Mouse (Mus musculus): Measurements from ENCODE around the gene Dcbld2.

Gene Dcbld2

DNA sequence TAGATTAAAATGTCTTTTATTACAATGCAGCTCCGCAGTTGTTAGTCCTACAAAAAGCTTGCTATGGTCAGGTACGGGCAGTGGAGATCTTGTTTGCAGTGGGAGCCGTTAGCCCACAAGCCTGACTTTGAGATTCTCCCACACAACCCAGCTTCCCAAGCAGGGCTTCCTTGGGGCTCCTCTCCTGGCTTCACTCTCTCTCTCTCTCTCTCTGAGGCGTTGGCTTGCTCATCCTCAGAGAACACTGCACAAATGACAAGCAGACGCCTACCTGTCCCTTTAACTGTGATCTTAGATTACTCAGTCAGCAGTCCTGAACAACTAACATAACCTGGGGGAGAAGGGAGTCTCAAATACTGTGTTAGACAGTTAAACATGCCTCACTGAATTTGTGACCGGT lies 79.6 kb downstream of the Dcbld2 start:
- peak in 1 of 2 experiments; percentile 31 for DNase-seq (ENCODE audit: low spot score in 2 of 2)

DNA sequence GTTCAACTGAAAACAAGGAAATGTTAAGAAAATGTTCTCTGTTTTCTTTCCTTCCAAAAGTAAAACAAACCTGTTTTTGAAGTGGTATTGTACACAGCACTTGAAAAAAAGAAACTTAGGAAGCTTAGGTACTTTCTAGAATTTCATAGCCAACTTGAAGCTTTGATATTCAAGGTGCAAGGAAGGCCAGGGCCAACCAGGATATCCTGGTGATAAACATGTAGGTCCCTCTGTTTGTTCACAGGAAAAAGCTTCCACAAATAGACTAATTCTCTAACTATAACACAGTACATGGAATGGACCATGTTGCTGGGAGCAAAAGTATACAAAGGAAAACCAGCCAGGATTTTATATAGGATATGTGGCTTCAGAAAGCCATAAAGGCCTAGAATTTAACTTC lies 88.5 kb downstream of the Dcbld2 start:
- no peak for DNase-seq (ENCODE audit: low spot score in 2 of 2)

DNA sequence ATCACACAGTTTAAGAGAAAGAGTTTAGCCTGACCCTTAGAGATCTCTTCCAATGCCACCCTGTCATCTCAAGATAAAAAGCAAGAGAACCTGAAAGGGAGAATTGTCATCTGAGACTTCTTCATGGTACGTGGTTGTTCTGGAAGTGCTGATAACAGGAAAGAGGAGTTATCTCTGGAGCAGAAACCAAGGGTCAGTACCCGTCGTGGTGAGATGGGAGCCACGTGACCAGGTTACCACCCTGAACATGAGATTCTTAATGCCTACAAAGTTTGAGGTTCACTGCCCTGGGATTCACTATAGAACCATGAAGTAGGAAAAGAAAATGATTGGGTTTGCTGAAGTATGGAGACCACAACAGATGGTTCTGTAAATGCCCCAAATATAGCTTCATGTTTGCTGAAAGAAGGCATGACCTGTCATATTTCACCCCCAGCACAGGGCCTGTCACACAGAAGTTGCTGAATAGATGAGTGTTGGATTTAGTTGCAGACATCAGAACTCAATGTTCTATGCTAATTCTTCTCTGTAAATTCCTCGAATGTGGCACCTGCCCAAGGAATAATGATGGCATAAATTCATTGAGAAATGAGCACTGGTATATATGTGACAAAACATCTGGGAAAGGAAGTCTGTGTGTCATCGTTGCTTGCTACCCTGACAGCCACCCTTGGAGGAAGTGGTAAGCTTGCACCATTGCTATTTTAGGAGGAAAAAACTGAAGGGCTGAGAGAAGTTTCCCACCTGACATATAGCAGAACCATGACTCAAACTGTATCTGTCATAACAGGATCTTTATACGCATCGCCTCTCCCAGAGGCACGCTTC lies 89.9 kb downstream of the Dcbld2 start:
- DNase-seq (ENCODE audit: low spot score in 2 of 2): no peak

DNA sequence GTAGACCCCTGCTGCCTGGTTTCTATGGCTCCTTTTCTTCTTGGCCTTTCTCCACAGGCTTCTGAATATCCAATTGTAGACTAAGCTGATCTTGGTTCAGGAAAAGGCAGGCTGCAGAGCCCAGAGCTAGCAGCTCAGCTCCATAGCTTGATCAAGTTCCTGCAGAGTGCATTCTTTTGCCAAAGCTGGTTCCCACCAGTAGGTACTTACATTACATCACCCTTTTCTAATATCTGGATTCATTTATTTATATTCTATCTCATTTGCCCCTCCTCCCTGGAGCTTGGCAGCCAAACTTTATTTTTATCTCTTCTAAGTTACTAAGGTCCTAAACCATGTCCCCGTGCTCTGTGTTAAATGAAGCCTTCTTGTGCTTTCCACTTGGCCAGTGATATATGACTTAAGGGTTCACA lies 90.9 kb downstream of the Dcbld2 start:
- DNase-seq (ENCODE audit: low spot score in 2 of 2): no peak

DNA sequence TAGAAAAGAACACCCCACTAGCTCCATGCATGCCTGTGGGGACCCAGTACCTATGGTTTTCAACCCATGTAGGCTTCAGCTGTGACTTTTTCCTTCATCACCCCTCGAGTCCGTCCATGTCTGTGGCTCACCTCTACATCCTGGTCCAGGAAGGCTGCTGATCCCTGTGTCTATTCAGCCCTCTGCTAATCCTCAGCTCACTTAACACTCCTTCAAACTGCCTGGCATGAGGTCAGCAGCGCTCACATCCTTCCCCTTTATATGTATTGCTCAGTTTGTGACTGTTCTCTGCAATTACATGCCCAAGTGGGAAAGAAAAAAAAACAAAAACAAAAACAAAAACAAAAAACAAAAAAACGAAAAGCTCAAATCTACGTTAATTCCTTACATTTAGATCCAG lies 91.4 kb downstream of the Dcbld2 start:
- no peak for DNase-seq (ENCODE audit: low spot score in 2 of 2)

DNA sequence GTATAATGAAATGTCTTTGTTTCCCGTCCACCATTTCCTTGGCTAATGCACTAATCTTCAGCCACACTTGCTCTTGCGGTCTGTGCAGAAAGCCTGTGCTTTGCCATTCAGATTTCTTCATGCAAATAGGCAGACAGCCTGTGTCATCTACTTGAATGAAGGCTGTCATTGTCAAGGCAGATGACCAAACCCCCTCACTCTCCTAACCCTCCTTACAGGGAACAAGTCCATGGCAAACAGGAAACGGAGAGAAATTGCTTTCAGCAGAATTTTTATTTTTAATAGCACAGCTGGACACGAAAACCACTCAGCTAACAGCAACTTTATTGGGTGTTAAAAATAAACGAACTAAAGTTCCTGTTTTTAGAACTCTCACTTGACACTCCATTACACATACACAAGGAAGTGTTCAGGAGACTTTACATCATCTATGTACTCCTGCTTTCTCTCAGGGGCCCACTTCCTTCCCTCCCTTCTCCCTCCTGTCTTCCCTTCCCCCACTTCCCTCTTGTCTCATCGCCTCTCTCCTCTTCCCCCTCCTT lies 93.6 kb downstream of the Dcbld2 start:
- no peak for DNase-seq (ENCODE audit: low spot score in 2 of 2)

DNA sequence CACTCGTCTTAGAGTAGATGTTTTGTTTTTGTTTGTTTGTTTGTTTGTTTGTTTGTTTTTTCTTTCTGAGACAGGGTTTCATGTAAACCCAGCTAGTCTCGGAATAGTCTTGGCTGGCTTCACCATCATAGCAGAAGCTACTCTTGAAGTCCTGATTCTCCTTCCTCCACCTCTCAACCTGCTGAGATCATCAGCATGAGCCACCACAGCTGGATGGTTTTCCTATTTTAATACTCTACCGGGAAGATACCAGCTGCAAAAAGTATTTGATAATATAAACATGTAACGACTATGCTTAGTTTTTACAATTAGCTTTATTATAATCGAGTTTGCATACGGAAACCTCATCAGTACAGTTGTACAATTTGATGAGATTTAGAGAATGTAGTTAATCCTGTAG lies 94.3 kb downstream of the Dcbld2 start:
- no peak for DNase-seq (ENCODE audit: low spot score in 2 of 2)

DNA sequence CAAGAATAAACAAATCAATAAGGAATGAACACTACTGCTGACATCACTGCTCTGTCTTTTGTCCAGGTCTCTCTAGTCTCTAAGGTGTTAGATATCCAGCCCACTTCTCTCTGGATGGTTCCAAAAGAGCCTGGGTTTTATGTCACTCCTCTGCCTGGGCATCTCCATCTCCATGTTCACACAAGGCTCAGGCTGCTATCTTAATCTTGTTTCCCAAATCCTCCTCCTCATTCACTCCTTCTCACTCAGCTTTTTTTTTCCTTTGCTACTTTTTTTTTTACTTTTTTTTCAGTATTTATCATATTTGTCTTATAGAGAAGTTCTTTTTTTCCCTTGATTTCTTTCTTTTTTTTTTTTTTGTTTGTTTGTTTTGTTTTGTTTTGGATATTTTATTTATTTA lies 96.7 kb downstream of the Dcbld2 start:
- no peak for DNase-seq (ENCODE audit: low spot score in 2 of 2)

DNA sequence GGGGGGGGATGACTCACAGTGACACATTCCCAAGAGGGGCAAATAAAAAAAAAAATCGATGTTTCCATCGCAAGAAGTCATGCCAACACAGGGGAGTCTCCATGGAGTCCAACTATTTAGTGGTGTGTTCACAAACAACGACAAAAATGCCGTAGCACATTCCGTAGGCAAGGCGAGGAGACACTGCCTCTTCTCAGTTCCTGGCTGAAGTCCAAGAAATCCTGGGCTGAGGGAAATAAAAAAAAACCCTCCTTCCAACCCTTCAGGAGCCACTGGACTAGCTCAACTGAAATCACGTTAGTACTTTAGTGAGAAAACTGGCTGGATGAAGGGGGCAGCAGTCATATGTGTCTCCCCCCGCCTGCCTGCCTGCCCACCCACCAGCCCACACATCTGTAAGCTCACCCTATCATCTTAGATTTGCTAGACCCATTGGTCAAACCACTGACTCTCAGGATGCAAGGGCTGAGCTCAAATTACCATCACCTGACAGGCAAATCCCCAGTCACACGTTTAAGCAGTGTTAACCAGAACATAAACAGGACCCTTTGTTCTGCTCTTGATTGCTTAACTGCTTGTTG lies 104.0 kb downstream of the Dcbld2 start:
- DNase-seq (ENCODE audit: low spot score in 2 of 2): no peak

DNA sequence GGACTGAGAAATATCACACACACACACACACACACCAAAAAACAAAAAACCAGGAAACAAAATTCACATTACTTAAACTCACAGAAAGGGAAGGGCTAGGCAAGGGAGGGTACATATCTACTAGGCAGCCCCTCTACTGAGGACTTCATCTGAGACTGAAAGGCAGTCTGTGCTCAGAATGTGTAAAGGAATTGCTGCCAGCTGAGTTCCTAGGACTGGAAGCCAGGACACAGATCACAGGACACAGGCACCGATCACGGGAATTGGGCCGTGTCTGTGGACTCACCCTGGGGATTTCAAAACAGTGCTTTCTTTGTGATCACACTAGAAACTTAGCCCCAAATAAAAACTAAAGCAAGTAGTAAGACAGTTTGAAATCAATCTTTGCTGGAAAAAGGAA lies 104.6 kb downstream of the Dcbld2 start:
- DNase-seq (ENCODE audit: low spot score in 2 of 2): no peak

DNA sequence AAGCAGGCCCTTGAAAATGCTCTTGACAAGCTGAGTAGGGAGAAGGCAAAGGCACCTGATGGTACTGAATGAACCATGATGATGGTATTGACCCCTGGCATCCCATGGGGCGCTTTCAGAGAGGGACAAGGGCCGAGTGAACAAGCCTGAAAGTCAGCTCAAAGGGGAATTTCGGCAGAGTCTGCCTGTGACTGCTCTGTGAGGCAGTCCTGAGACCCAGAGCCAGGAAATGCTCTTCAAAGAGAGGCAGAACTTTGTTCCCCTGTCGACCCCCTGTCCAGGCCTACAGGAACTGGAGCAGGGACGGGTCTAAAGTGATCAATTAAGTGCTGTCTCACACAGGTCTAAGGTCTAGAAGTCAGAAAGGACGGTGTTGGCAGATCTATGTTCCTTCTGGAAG lies 105.5 kb downstream of the Dcbld2 start:
- DNase-seq (ENCODE audit: low spot score in 2 of 2): no peak

DNA sequence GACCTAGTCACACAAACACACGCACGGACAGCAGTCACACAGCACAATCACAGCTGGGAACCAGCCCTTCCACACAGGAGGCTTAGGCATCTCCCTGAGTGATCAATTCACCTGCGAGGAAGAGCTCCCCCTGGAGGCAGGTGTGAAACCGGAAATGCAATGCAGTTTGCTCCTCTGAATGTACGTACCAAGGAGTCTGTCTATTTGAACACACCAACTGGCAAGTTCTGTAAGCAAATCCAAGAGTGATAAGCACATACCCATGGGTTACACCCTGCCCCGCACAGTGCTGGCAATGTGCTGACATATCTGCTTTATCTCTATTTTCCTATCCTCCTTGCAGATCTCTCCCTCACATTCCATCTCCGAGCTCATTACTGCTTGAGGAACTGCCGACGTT lies 106.3 kb downstream of the Dcbld2 start:
- DNase-seq (ENCODE audit: low spot score in 2 of 2): no peak

DNA sequence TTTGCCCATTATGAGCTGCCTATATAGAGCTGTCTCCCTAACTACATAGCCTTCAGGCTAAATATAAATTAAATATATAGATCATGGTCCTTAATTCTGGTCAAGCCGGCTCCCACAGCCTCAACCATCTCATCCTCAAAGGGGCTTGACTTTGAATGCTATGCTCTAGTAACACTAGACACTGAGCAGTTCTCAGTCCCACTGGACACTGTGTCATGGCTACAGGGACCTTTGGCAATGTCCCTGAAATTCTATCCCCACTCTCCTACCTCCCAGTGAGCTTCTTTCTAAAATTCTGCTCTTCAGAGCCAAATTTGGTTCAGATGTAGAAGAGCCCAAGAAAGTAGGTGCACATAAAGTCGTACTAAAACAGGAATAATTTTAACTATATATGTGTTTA lies 107.9 kb downstream of the Dcbld2 start:
- DNase-seq (ENCODE audit: low spot score in 2 of 2): no peak

DNA sequence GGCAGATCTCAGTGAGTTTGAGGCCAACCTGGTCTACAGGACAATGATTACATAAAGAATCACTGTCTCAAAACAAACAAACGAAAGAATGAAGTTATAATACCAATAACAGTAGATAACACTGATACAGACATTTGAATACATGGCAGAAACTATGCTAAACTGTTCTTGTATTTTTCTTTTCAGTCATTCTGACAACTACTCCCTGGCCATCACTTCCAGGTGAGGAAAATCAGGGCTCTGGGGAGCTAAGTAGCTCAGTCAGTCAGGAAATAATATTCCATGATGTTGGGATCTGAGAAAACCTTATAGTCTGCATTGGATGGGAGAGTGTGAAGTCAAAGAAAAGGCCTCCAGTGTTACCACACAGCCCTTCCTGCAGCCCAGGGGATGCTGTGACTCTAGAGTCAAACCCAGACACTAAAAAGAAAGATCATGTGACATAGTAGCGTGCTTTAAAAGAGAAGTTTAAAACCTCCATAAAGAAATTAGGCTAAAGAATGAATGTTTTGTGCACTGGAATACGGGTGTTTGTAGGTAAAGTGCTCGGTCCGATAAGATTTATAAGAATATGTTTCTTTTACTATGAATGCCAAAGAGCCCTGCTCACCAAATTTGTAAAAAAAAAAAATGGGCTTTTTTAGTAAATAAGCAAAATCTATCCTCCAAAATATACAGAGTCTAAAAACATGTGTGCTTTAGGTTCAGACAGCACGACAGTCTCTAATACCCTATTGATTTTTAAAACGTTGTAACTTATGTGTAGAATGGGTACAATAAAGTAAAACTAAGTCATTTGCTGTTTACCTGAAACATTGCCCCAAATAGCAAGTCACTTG lies 108.9 kb downstream of the Dcbld2 start:
- DNase-seq (ENCODE audit: low spot score in 2 of 2): no peak
